8 mouse cellular contexts compared by ENCODE assay signal in genomic region chr14:31412651-31413056, GRCm38 (mm10). TPM values are rescaled to one million over a fixed set of nuclear protein-coding genes. Genes with fewer than 3 reads are reported as not detected.
DNase-seq lines count a peak whose midpoint lies in the region; TF ChIP-seq lines count a peak whose summit lies in the region.

No protein-coding gene starts in this region.

- no peak for TF ChIP-seq POLR2A in bone marrow macrophage, adult 2 months (IDR thresholded peaks at IDR 0.05; ENCODE audit: borderline replicate concordance, low read depth, low read length)

- DNase-seq in kidney, postnatal 25 days, result peak; percentile 54 to 67
- DNase-seq in kidney, adult 8-10 months, result no peak
- DNase-seq in cerebellum, postnatal 36 days, result peak; percentile 57 to 58
- peak; percentile 64 to 67 for DNase-seq in heart, postnatal 14 days
- DNase-seq in frontal cortex, postnatal 10 days (ENCODE audit: low spot score in 2 of 2), result no peak
- no peak for DNase-seq in frontal cortex, postnatal 36 days (ENCODE audit: low spot score in 2 of 2)
- DNase-seq in frontal cortex, adult 2 months (ENCODE audit: extremely low spot score in 1 of 2, low spot score in 1 of 2), result no peak

- peaks cover 70% of the 10 kb centered on the region for H3K4me1 ChIP-seq in bone marrow macrophage, adult 2 months (ENCODE audit: control insufficient read depth, insufficient read depth, low read length)

- peak overlapping the region; percentile 41 for H3K27ac ChIP-seq in bone marrow macrophage, adult 2 months (ENCODE audit: insufficient read depth, low read depth, low read length)

- intact Hi-C loops in heart, postnatal 14 days (cut with DNase I), result no loop called here

- H3K4me3 ChIP-seq in bone marrow macrophage, adult 2 months (ENCODE audit: insufficient read depth, low read length), result no peak overlapping the region

- no peak for TF ChIP-seq CTCF in bone marrow macrophage, adult 2 months (IDR thresholded peaks at IDR 0.05; ENCODE audit: low read depth, low read length)

RNA-seq across cellular contexts. Expression of gene Sh3bp5, which starts 23.2 kb away (rescaled TPM):
- polyA plus RNA-seq in bone marrow macrophage, adult 2 months (2012; ENCODE audit: insufficient read depth, insufficient read length, missing spikeins), result 93.0 and 99.5 TPM in 2 replicates
- 10 to 100 TPM; 44.4 to 47.3 TPM for total RNA-seq in heart, postnatal 14 days (2021)
- 38.4 and 44.0 TPM in 2 replicates for polyA plus RNA-seq in frontal cortex, adult 2 months (2012; rRNA removed)

Comparison
In these comparisons a context has a peak if more than half of its experiments do, and no peak if none do; other contexts are left out.
1. DNase-seq: peak in kidney, postnatal 25 days (2 of 2), cerebellum, postnatal 36 days (2 of 2) and heart, postnatal 14 days (2 of 2); none in kidney, adult 8-10 months (0 of 2), frontal cortex, postnatal 10 days (0 of 2), frontal cortex, postnatal 36 days (0 of 2) and frontal cortex, adult 2 months (0 of 2).